Mouse (Mus musculus) forebrain, embryonic 13.5 days (tissue): ENCODE results near the gene Bcar3. TPM values are rescaled to one million over a fixed set of nuclear protein-coding genes. Genes with fewer than 3 reads are reported as not detected.

ENCODE experiments used
- ATAC-seq: fragments of 200-750 bp; cut with Nextera tagmentation; 2 replicates; pipeline ENCODE4 v1.8.0; 2017
- H3K27ac ChIP-seq: fragments of 300-500 bp; sonication (generic); 2 replicates; pipeline ENCODE4 v1.5.1; 2015; ENCODE audit warnings: inconsistent platforms, mild to moderate bottlenecking, moderate library complexity
- H3K27me3 ChIP-seq: fragments of 300-500 bp; sonication (generic); 2 replicates; pipeline ENCODE4 v1.6.1; 2015; ENCODE audit warnings: mild to moderate bottlenecking, inconsistent platforms
- H3K36me3 ChIP-seq: fragments of 300-500 bp; sonication (generic); 2 replicates; pipeline ENCODE4 v1.6.1; 2015; ENCODE audit warnings: mild to moderate bottlenecking, inconsistent platforms; ENCODE audit not compliant: poor library complexity, severe bottlenecking
- H3K4me1 ChIP-seq: fragments of 300-500 bp; sonication (generic); 2 replicates; pipeline ENCODE4 v1.6.1; 2015; ENCODE audit warnings: inconsistent platforms
- H3K4me2 ChIP-seq: fragments of 300-500 bp; sonication (generic); 2 replicates; pipeline ENCODE4 v1.6.1; 2015; ENCODE audit warnings: inconsistent platforms, mild to moderate bottlenecking, moderate library complexity
- H3K4me3 ChIP-seq: fragments of 300-500 bp; sonication (generic); 2 replicates; pipeline ENCODE4 v1.5.1; 2015; ENCODE audit warnings: mild to moderate bottlenecking, inconsistent platforms
- H3K9ac ChIP-seq: fragments of 300-500 bp; sonication (generic); 2 replicates; pipeline ENCODE4 v1.6.1; 2015; ENCODE audit warnings: mild to moderate bottlenecking, inconsistent platforms
- H3K9me3 ChIP-seq: fragments of 300-500 bp; sonication (generic); replicated peaks from 2 replicates; pipeline ENCODE4 v1.6.1; 2016; ENCODE audit warnings: inconsistent platforms
- WGBS: fragments of 180-500 bp; shearing (Covaris S2); methylation state at CpG from one replicate; pipeline ENCODE4 v1.1.7; 2015; 5-methylcytosine and 5-hydroxymethylcytosine counted together
- polyA plus RNA-seq: library from polyadenylated mRNA; unstranded; fragments of >200 nt; fragmentation: Nextera tagmentation; extraction: Ambion mirVana; gene quantifications from 2 replicates; pipeline ENCODE4 v1.2.1, GENCODE M21; 2015

Bcar3 gene
- polyA plus RNA-seq, 1 experiment from 2014 or later: 6.0 TPM

DNA sequence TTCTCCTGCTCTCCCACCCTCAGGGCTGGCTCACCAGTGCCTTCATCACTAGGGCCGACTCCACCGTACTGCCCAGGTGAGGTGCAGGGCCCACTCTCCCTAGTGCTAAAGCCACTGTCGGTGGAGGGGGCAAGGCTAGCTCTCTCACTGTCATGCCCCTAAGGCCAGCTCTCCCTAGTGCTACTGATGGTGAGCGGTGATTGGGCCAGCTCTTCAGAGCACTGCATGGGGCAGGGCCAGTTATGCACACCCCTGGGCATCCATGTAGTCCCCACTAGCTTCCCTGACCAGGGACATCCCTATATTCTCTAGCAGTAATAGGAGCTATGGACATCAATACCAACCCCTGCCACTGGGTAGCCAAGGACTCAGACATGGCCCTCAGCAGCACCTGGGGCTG, 103.0 kb downstream of the Bcar3 start:
- Histone ChIP-seq H3K4me3 (no peak overlapping the region), H3K36me3 (no peaks in the 10 kb centered on the region), H3K4me2 (no peak overlapping the region), H3K4me1 (no peaks in the 10 kb centered on the region), H3K27me3 (no peaks in the 10 kb centered on the region), H3K9me3 (no peaks in the 10 kb centered on the region), H3K27ac (no peak overlapping the region), H3K9ac (no peak overlapping the region)
- WGBS: 91% methylated on average over 4 of the region's 4 CpGs
- ATAC-seq: no peak

- 82% methylated on average over 7 of the region's 7 CpGs for WGBS
- no peaks in the 10 kb centered on the region for H3K9me3 ChIP-seq
- H3K9ac ChIP-seq: no peak overlapping the region
- no peak overlapping the region for H3K4me2 ChIP-seq
- H3K36me3 ChIP-seq: no peaks in the 10 kb centered on the region
- no peaks in the 10 kb centered on the region for H3K4me1 ChIP-seq
- no peak overlapping the region for H3K27ac ChIP-seq
- H3K4me3 ChIP-seq: no peak overlapping the region
- no peaks in the 10 kb centered on the region for H3K27me3 ChIP-seq
- ATAC-seq: no peak
These were observed 103.5 kb downstream of the Bcar3 start for GRCm38 (mm10) chr3:122397401-122397800.

GRCm38 (mm10) chr3:122401011-122401410, 107.1 kb downstream of the Bcar3 start:
- no peaks in the 10 kb centered on the region for H3K36me3 ChIP-seq
- WGBS: 96% methylated on average over 2 of the region's 2 CpGs
- ATAC-seq: no peak

DNA sequence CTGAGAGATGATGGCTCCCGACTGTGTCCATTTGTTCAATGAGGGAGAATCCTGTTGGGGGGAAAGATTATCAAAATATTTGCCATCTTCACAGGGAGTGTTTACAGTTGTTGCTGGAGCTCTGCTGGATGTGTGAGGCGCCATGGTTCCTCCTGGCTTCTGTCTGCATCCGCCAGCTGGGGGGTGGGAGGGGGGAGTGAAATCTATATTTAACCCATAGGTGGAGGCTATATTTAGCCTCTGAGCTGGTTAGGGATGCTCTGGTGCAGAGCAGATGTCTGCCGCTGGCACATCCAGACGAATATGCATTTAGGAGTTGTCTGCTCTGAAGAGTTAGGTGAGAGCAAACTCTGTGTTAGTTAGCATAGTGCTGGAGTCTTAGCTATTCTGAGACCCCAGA, 108.2 kb downstream of the Bcar3 start:
- no peak for ATAC-seq
- WGBS: 77% methylated on average over 5 of the region's 5 CpGs

More at GRCm38 (mm10) chr3:122401011-122401410, 107.1 kb downstream of the Bcar3 start:
- Histone ChIP-seq H3K27me3 (no peaks in the 10 kb centered on the region), H3K4me1 (no peaks in the 10 kb centered on the region), H3K27ac (no peak overlapping the region), H3K4me3 (no peak overlapping the region), H3K9ac (no peak overlapping the region), H3K9me3 (no peaks in the 10 kb centered on the region), H3K4me2 (no peak overlapping the region)

GRCm38 (mm10) chr3:122403860-122404557, 110.1 kb downstream of the Bcar3 start:
- Histone ChIP-seq H3K27ac (no peak overlapping the region), H3K4me1 (no peaks in the 10 kb centered on the region), H3K36me3 (no peaks in the 10 kb centered on the region), H3K9ac (no peak overlapping the region), H3K27me3 (no peaks in the 10 kb centered on the region), H3K9me3 (no peaks in the 10 kb centered on the region), H3K4me3 (no peak overlapping the region), H3K4me2 (no peak overlapping the region)
- no peak for ATAC-seq
- 90% methylated on average over 9 of the region's 9 CpGs for WGBS

More for the DNA sequence above, 108.2 kb downstream of the Bcar3 start:
- Histone ChIP-seq H3K27me3 (no peaks in the 10 kb centered on the region), H3K27ac (no peak overlapping the region), H3K4me3 (no peak overlapping the region), H3K4me1 (no peaks in the 10 kb centered on the region), H3K36me3 (no peaks in the 10 kb centered on the region), H3K4me2 (no peak overlapping the region), H3K9ac (no peak overlapping the region), H3K9me3 (no peaks in the 10 kb centered on the region)

GRCm38 (mm10) chr3:122405203-122405956, 111.4 kb downstream of the Bcar3 start:
- Histone ChIP-seq H3K27ac (no peak overlapping the region), H3K4me2 (no peak overlapping the region), H3K9ac (no peak overlapping the region), H3K4me1 (no peaks in the 10 kb centered on the region), H3K4me3 (no peak overlapping the region), H3K9me3 (no peaks in the 10 kb centered on the region), H3K36me3 (no peaks in the 10 kb centered on the region), H3K27me3 (no peaks in the 10 kb centered on the region)
- no peak for ATAC-seq
- 78% methylated on average over 8 of the region's 8 CpGs for WGBS

DNA sequence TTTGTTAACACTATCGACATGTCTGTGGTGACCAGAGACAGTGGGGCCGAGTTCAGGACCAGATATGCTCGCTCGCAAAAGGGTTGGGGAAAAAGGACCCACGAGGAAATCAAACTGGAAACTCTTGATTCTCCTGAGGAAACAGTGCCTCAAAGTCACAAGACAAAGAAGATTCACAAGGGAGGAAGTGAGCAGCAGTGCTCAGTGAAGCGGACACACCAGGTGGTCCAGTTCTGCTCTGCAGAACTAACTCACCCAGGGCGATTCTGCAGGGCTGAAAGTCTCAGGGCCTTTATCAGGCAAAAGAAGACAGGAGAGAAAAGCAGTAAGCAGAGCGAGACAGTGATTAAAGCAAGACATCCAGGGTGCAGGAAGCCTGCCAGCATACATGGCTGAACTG, 112.5 kb downstream of the Bcar3 start:
- no peak overlapping the region for H3K4me2 ChIP-seq
- no peak overlapping the region for H3K4me3 ChIP-seq
- H3K27ac ChIP-seq: no peak overlapping the region
- WGBS: 66% methylated on average over 8 of the region's 8 CpGs
- H3K9ac ChIP-seq: no peak overlapping the region
- no peaks in the 10 kb centered on the region for H3K27me3 ChIP-seq
- H3K36me3 ChIP-seq: no peaks in the 10 kb centered on the region
- no peaks in the 10 kb centered on the region for H3K9me3 ChIP-seq
- no peaks in the 10 kb centered on the region for H3K4me1 ChIP-seq
- ATAC-seq: no peak

GRCm38 (mm10) chr3:122407757-122408156, 113.8 kb downstream of the Bcar3 start:
- no peaks in the 10 kb centered on the region for H3K36me3 ChIP-seq
- no peak overlapping the region for H3K27ac ChIP-seq
- no peaks in the 10 kb centered on the region for H3K4me1 ChIP-seq
- no peak overlapping the region for H3K4me2 ChIP-seq
- H3K27me3 ChIP-seq: no peaks in the 10 kb centered on the region
- ATAC-seq: no peak
- H3K9me3 ChIP-seq: no peaks in the 10 kb centered on the region
- no peak overlapping the region for H3K9ac ChIP-seq
- WGBS: 83% methylated on average over 6 of the region's 6 CpGs
- no peak overlapping the region for H3K4me3 ChIP-seq

- 88% methylated on average over 15 of the region's 15 CpGs for WGBS
- H3K4me2 ChIP-seq: no peak overlapping the region
- peaks cover 3% of the 10 kb centered on the region for H3K4me1 ChIP-seq
- no peaks in the 10 kb centered on the region for H3K9me3 ChIP-seq
- H3K4me3 ChIP-seq: no peak overlapping the region
- H3K9ac ChIP-seq: no peak overlapping the region
- no peaks in the 10 kb centered on the region for H3K27me3 ChIP-seq
- no peak overlapping the region for H3K27ac ChIP-seq
- ATAC-seq: no peak
- no peaks in the 10 kb centered on the region for H3K36me3 ChIP-seq
These were observed 114.9 kb downstream of the Bcar3 start for GRCm38 (mm10) chr3:122408798-122409311.

DNA sequence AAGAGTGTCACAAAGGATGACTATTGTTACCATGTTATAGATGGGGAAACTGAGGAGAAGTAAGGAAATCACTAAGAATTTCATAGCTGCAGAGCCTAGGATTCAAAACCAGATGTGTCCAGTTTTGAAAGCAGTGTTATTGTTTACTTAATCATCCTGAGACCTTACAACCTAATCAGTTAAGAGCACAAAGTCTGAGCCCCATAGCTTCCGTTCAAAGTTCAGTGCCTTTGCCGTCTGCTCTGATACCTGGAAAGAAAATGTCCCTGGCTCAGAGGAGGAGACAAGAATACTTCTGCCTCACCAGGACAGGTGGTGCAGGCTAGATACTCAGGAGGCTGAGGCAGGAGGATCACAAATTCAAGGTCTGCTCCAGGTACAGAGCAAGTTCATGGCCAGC, 117.7 kb downstream of the Bcar3 start:
- WGBS: 95% methylated on average over 2 of the region's 2 CpGs
- H3K9ac ChIP-seq: no peak overlapping the region
- H3K9me3 ChIP-seq: no peaks in the 10 kb centered on the region
- no peak overlapping the region for H3K27ac ChIP-seq
- no peaks in the 10 kb centered on the region for H3K27me3 ChIP-seq
- no peak overlapping the region for H3K4me3 ChIP-seq
- H3K4me1 ChIP-seq: peaks cover 9% of the 10 kb centered on the region
- no peak overlapping the region for H3K4me2 ChIP-seq
- no peaks in the 10 kb centered on the region for H3K36me3 ChIP-seq
- no peak for ATAC-seq

GRCm38 (mm10) chr3:122413729-122414561, 120.0 kb downstream of the Bcar3 start:
- H3K27me3 ChIP-seq: peaks cover 5% of the 10 kb centered on the region
- H3K4me3 ChIP-seq: peak overlapping the region; percentile 15; the same call in 1 of the 2 replicates
- no peaks in the 10 kb centered on the region for H3K9me3 ChIP-seq
- peaks cover 11% of the 10 kb centered on the region for H3K4me1 ChIP-seq
- H3K4me2 ChIP-seq: peak overlapping the region; percentile 51
- WGBS: 16% methylated on average over 17 of the region's 17 CpGs
- H3K36me3 ChIP-seq: no peaks in the 10 kb centered on the region
- peak; percentile 70 for ATAC-seq
- no peak overlapping the region for H3K27ac ChIP-seq
- no peak overlapping the region for H3K9ac ChIP-seq

DNA sequence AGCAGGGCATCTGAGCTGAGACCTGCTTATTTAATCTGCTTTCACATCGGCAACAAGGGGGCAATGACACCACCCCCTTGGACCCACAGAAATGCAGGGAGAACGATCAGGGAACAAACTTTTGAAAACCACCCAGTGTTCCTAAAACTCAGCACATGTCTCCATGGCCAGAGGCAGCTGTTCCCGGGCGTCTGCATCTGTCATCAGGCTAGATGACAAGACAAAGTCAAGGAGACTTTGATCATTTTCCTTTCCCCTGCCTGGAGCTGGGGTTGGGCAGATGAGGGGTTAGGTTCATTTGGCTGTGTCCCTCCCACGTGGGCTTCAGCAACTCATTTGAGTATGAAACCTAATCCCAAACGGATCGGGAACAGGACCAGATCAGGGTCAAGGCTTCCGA, 120.9 kb downstream of the Bcar3 start:
- peaks cover 5% of the 10 kb centered on the region for H3K27me3 ChIP-seq
- no peaks in the 10 kb centered on the region for H3K9me3 ChIP-seq
- H3K4me1 ChIP-seq: peaks cover 18% of the 10 kb centered on the region
- no peak overlapping the region for H3K27ac ChIP-seq
- H3K36me3 ChIP-seq: no peaks in the 10 kb centered on the region
- 70% methylated on average over 8 of the region's 8 CpGs for WGBS
- ATAC-seq: no peak
- no peak overlapping the region for H3K4me3 ChIP-seq
- H3K4me2 ChIP-seq: no peak overlapping the region
- H3K9ac ChIP-seq: no peak overlapping the region
